Mouse (Mus musculus): ENCODE measurements around the gene Gbp9. TPM values are rescaled to one million over a fixed set of nuclear protein-coding genes. Genes with fewer than 3 reads are reported as not detected.
"Not testable (repeated sequence)": the region's sequence is repeated elsewhere in the genome, so short reads cannot be mapped to it uniquely, and the experiment has no call there.

Gbp9 gene
- polyA plus RNA-seq, 1 experiment from 2014 or later: 1.9 TPM

GRCm38 (mm10) chr5:105053471-105054169, 85.7 kb downstream of the Gbp9 start:
- not testable (repeated sequence) for H3K4me3 ChIP-seq; H3K9me3 ChIP-seq; H3K4me2 ChIP-seq (replicated peaks); H3K9ac ChIP-seq; H3K4me1 ChIP-seq; H3K36me3 ChIP-seq; H3K27ac ChIP-seq; ATAC-seq (ENCODE audit: insufficient number of reproducible peaks, insufficient read depth, low FRiP score, low TSS enrichment); H3K27me3 ChIP-seq
- 67% methylated on average over 1 of the region's 1 CpGs for WGBS

- Histone ChIP-seq H3K9ac (no peak overlapping the region), H3K36me3 (no peaks in the 10 kb centered on the region), H3K27me3 (no peaks in the 10 kb centered on the region), H3K4me3 (no peak overlapping the region), H3K4me1 (no peaks in the 10 kb centered on the region), H3K9me3 (no peaks in the 10 kb centered on the region), H3K27ac (no peak overlapping the region), H3K4me2 (replicated peaks) (no peak overlapping the region)
- no peak for ATAC-seq (ENCODE audit: insufficient number of reproducible peaks, insufficient read depth, low FRiP score, low TSS enrichment)
- 82% methylated on average over 2 of the region's 2 CpGs for WGBS
These were observed 107.0 kb downstream of the Gbp9 start for GRCm38 (mm10) chr5:105032362-105032761.

Other genes with a start within 250 kb of the Gbp9 start
- 0.22 and 0.31 TPM in 2 replicates for gene Abcg3, start 156.8 kb downstream of the Gbp9 start, polyA plus RNA-seq (2016; fragmentation: Nextera tagmentation; extraction: Ambion mirVana)
- 0.37 TPM in 1 of 2 replicates, not detected in the other for gene Gbp8, start within 50 bp of the Gbp9 start, polyA plus RNA-seq (2016; fragmentation: Nextera tagmentation; extraction: Ambion mirVana)
- 0.19 and 0.33 TPM in 2 replicates for gene Gbp4, start within 50 bp of the Gbp9 start, polyA plus RNA-seq (2016; fragmentation: Nextera tagmentation; extraction: Ambion mirVana)
- 0.22 and 0.52 TPM in 2 replicates for gene Gbp10, start 100.0 kb upstream of the Gbp9 start, polyA plus RNA-seq (2016; fragmentation: Nextera tagmentation; extraction: Ambion mirVana)
- gene Gm43302, start 154.2 kb upstream of the Gbp9 start, polyA plus RNA-seq (2016; fragmentation: Nextera tagmentation; extraction: Ambion mirVana): not detected in 2 replicates
- 0.78 and 0.90 TPM in 2 replicates for gene Gbp6, start 154.2 kb upstream of the Gbp9 start, polyA plus RNA-seq (2016; fragmentation: Nextera tagmentation; extraction: Ambion mirVana)

Data from embryonic facial prominence, embryonic 12.5 days (tissue).